Mouse (Mus musculus) brain, embryonic 14.5 days (tissue): ENCODE measurements around the gene Olfr1501.

Experiments used
- CTCF ChIP-seq: fragments of 200-500 bp; IDR thresholded peaks from 2 replicates; pipeline ENCODE4 v1.5.1; 2012; ENCODE audit warnings: inconsistent platforms, mild to moderate bottlenecking, moderate library complexity, borderline replicate concordance; ENCODE audit not compliant: insufficient read depth, insufficient read length; ENCODE audit errors: extremely low read depth
- POLR2A ChIP-seq: fragments of 200-500 bp; IDR thresholded peaks from 2 replicates; pipeline ENCODE4 v1.6.1; 2012; ENCODE audit warnings: mild to moderate bottlenecking, inconsistent platforms, borderline replicate concordance; ENCODE audit not compliant: poor library complexity, insufficient read depth, insufficient read length, severe bottlenecking; ENCODE audit errors: extremely low read depth

- TF ChIP-seq CTCF, result no peak
- TF ChIP-seq POLR2A, result no peak
Observed at GRCm38 (mm10) chr19:13820847-13821246, 29.6 kb downstream of the Olfr1501 start.
